Mouse (Mus musculus) liver, embryonic 16.5 days (tissue): ENCODE results near the gene Akr1a1. TPM values are rescaled to one million over a fixed set of nuclear protein-coding genes. Genes with fewer than 3 reads are reported as not detected.

Experiments
- ATAC-seq: fragments of 200-750 bp; cut with Nextera tagmentation; 2 replicates; pipeline ENCODE4 v1.8.0; 2017; ENCODE audit warnings: low read depth, mild to moderate bottlenecking, moderate number of reproducible peaks, moderate library complexity
- H3K27ac ChIP-seq: fragments of 300-500 bp; sonication (generic); 2 replicates; pipeline ENCODE4 v1.5.1; 2014; ENCODE audit warnings: mild to moderate bottlenecking, low read length
- H3K27me3 ChIP-seq: fragments of 300-500 bp; sonication (generic); 2 replicates; pipeline ENCODE4 v1.6.1; 2014; ENCODE audit warnings: low read depth, low read length, mixed read lengths; ENCODE audit not compliant: control insufficient read depth, insufficient read depth
- H3K36me3 ChIP-seq: fragments of 300-500 bp; sonication (generic); 2 replicates; pipeline ENCODE4 v1.6.1; 2014; ENCODE audit warnings: mild to moderate bottlenecking; ENCODE audit not compliant: control insufficient read depth, insufficient read depth
- H3K4me1 ChIP-seq: fragments of 300-500 bp; sonication (generic); 2 replicates; pipeline ENCODE4 v1.6.1; 2014; ENCODE audit warnings: low read depth, low read length, mixed read lengths; ENCODE audit not compliant: control insufficient read depth
- H3K4me2 ChIP-seq: fragments of 300-500 bp; sonication (generic); 2 replicates; pipeline ENCODE4 v1.6.1; 2014; ENCODE audit warnings: low read depth, low read length, mixed read lengths
- H3K4me3 ChIP-seq: fragments of 300-500 bp; sonication (generic); 2 replicates; pipeline ENCODE4 v1.5.1; 2014; ENCODE audit warnings: low read depth, mild to moderate bottlenecking, low read length
- H3K9ac ChIP-seq: fragments of 300-500 bp; sonication (generic); 2 replicates; pipeline ENCODE4 v1.6.1; 2014; ENCODE audit warnings: low read depth, low read length
- H3K9me3 ChIP-seq: fragments of 300-500 bp; sonication (generic); replicated peaks from 2 replicates; pipeline ENCODE4 v1.6.1; 2016; ENCODE audit warnings: low read length; ENCODE audit not compliant: control insufficient read depth
- WGBS: fragments of 180-500 bp; shearing (Covaris S2); extraction: QIAGEN DNeasy Blood & Tissue Kit; methylation state at CpG from one replicate; pipeline ENCODE4 v1.1.7; 2014; ENCODE audit not compliant: insufficient replicate concordance; 5-methylcytosine and 5-hydroxymethylcytosine counted together
- polyA plus RNA-seq: library from polyadenylated mRNA; unstranded; fragments of >200 nt; fragmentation: Nextera tagmentation; extraction: Ambion mirVana; gene quantifications from 2 replicates; pipeline ENCODE4 v1.2.1, GENCODE M21; 2015

Gene Akr1a1
- 294 and 297 TPM in 2 replicates for polyA plus RNA-seq

GRCm38 (mm10) chr4:116650924-116651796, at the start of gene Akr1a1:
Gene Akr1a1 (minus strand): TSS chr4:116651680.
- WGBS: under 1% methylated on average over 39 of the region's 39 CpGs
- peak; percentile 94 for ATAC-seq

GRCm38 (mm10) chr4:116700964-116701363, 49.5 kb upstream of the Akr1a1 start:
- H3K27me3 ChIP-seq: no peaks in the 10 kb centered on the region
- no peaks in the 10 kb centered on the region; the same call in 1 of the 2 replicates for H3K4me1 ChIP-seq
- no peak for ATAC-seq
- no peak overlapping the region for H3K4me2 ChIP-seq
- H3K36me3 ChIP-seq: peaks cover 4% of the 10 kb centered on the region; the same call in 1 of the 2 replicates
- H3K9me3 ChIP-seq: no peaks in the 10 kb centered on the region
- WGBS: 76% methylated on average over 1 of the region's 1 CpGs
- no peak overlapping the region for H3K9ac ChIP-seq
- H3K27ac ChIP-seq: no peak overlapping the region
- H3K4me3 ChIP-seq: no peak overlapping the region

More at GRCm38 (mm10) chr4:116650924-116651796, at the start of gene Akr1a1:
- Histone ChIP-seq H3K36me3 (no peaks in the 10 kb centered on the region), H3K4me3 (peak within 1 kb of the TSS; percentile 84), H3K4me1 (peaks cover 31% of the 10 kb centered on the region), H3K9ac (peak within 1 kb of the TSS; percentile 83), H3K27me3 (no peaks in the 10 kb centered on the region), H3K27ac (peak within 1 kb of the TSS; percentile 87), H3K9me3 (no peaks in the 10 kb centered on the region), H3K4me2 (peak within 1 kb of the TSS; percentile 71)

- Histone ChIP-seq H3K4me3 (no peak overlapping the region), H3K27me3 (no peaks in the 10 kb centered on the region), H3K36me3 (peaks cover 19% of the 10 kb centered on the region), H3K9me3 (no peaks in the 10 kb centered on the region), H3K9ac (no peak overlapping the region), H3K4me1 (no peaks in the 10 kb centered on the region; the same call in 1 of the 2 replicates), H3K27ac (no peak overlapping the region), H3K4me2 (no peak overlapping the region)
- no peak; the same call in 1 of the 2 replicates for ATAC-seq
- 37% methylated on average over 2 of the region's 2 CpGs for WGBS
Observed at GRCm38 (mm10) chr4:116698693-116699342, 47.3 kb upstream of the Akr1a1 start.

GRCm38 (mm10) chr4:116693785-116694184, 42.3 kb upstream of the Akr1a1 start:
- ATAC-seq: no peak
- peaks cover 4% of the 10 kb centered on the region for H3K4me1 ChIP-seq
- H3K9me3 ChIP-seq: no peaks in the 10 kb centered on the region
- peaks cover 27% of the 10 kb centered on the region for H3K36me3 ChIP-seq
- no peaks in the 10 kb centered on the region for H3K27me3 ChIP-seq
- no peak overlapping the region for H3K4me2 ChIP-seq
- 66% methylated on average over 2 of the region's 2 CpGs for WGBS
- H3K4me3 ChIP-seq: no peak overlapping the region
- H3K9ac ChIP-seq: no peak overlapping the region
- no peak overlapping the region for H3K27ac ChIP-seq

- Histone ChIP-seq H3K36me3 (peaks cover 24% of the 10 kb centered on the region), H3K9ac (no peak overlapping the region), H3K4me2 (no peak overlapping the region), H3K9me3 (no peaks in the 10 kb centered on the region), H3K27ac (no peak overlapping the region), H3K27me3 (no peaks in the 10 kb centered on the region), H3K4me1 (peaks cover 8% of the 10 kb centered on the region), H3K4me3 (no peak overlapping the region)
- ATAC-seq: no peak
- WGBS: 63% methylated on average over 2 of the region's 2 CpGs
Observed at GRCm38 (mm10) chr4:116692146-116692545, 40.7 kb upstream of the Akr1a1 start.

- Histone ChIP-seq H3K27me3 (no peaks in the 10 kb centered on the region), H3K4me1 (peaks cover 28% of the 10 kb centered on the region), H3K36me3 (peaks cover 10% of the 10 kb centered on the region), H3K27ac (no peak overlapping the region), H3K9ac (no peak overlapping the region), H3K4me2 (peak overlapping the region; percentile 21; the same call in 1 of the 2 replicates), H3K4me3 (no peak overlapping the region), H3K9me3 (no peaks in the 10 kb centered on the region)
- 80% methylated on average over 4 of the region's 4 CpGs for WGBS
- no peak for ATAC-seq
Observed at GRCm38 (mm10) chr4:116689309-116689876, 37.9 kb upstream of the Akr1a1 start.

- peak overlapping the region; percentile 88 for H3K4me2 ChIP-seq
- H3K9ac ChIP-seq: peak overlapping the region; percentile 78; the same call in 1 of the 2 replicates
- H3K36me3 ChIP-seq: peaks cover 4% of the 10 kb centered on the region
- H3K9me3 ChIP-seq: no peaks in the 10 kb centered on the region
- 23% methylated on average over 1 of the region's 1 CpGs for WGBS
- peaks cover 37% of the 10 kb centered on the region for H3K4me1 ChIP-seq
- no peak overlapping the region for H3K27ac ChIP-seq
- ATAC-seq: no peak
- H3K27me3 ChIP-seq: no peaks in the 10 kb centered on the region
- H3K4me3 ChIP-seq: peak overlapping the region; percentile 77
Observed at GRCm38 (mm10) chr4:116687041-116687440, 35.6 kb upstream of the Akr1a1 start.

GRCm38 (mm10) chr4:116685402-116686061, 34.1 kb upstream of the Akr1a1 start, which contains the start of gene Prdx1:
Gene Prdx1 (plus strand): TSS chr4:116685544.
- Histone ChIP-seq H3K36me3 (no peaks in the 10 kb centered on the region; the same call in 1 of the 2 replicates), H3K27ac (peak within 1 kb of the TSS; percentile 91), H3K4me1 (peaks cover 37% of the 10 kb centered on the region), H3K9me3 (no peaks in the 10 kb centered on the region), H3K4me2 (peak within 1 kb of the TSS; percentile 88), H3K9ac (peak within 1 kb of the TSS; percentile 78), H3K4me3 (peak within 1 kb of the TSS; percentile 77), H3K27me3 (no peaks in the 10 kb centered on the region)
- under 1% methylated on average over 56 of the region's 56 CpGs for WGBS
- peak; percentile 87 for ATAC-seq
